Mouse (Mus musculus) midbrain, embryonic 16.5 days (tissue): ENCODE measurements at regions not wholly inside any gene's neighbourhood (a gene's known extent, or its start where the extent isn't known, plus 50 kb on each side); places are given as distances from the start of the nearest gene placed in this dataset.

ENCODE experiments used
- ATAC-seq: fragments of 200-750 bp; cut with Nextera tagmentation; 2 replicates; pipeline ENCODE4 v1.8.0; 2017; ENCODE audit warnings: moderate TSS enrichment
- H3K27ac ChIP-seq: fragments of 300-500 bp; sonication (generic); 2 replicates; pipeline ENCODE4 v1.5.1; 2014; ENCODE audit warnings: mild to moderate bottlenecking, low read length, mixed read lengths
- H3K27me3 ChIP-seq: fragments of 300-500 bp; sonication (generic); 2 replicates; pipeline ENCODE4 v1.6.1; 2014; ENCODE audit warnings: low read depth, low read length, mixed read lengths; ENCODE audit not compliant: control insufficient read depth, insufficient read depth
- H3K36me3 ChIP-seq: fragments of 300-500 bp; sonication (generic); 2 replicates; pipeline ENCODE4 v1.6.1; 2014; ENCODE audit warnings: mild to moderate bottlenecking, low read length, moderate library complexity, mixed read lengths; ENCODE audit not compliant: control insufficient read depth, insufficient read depth
- H3K4me1 ChIP-seq: fragments of 300-500 bp; sonication (generic); 2 replicates; pipeline ENCODE4 v1.6.1; 2014; ENCODE audit warnings: mild to moderate bottlenecking, low read length, mixed read lengths; ENCODE audit not compliant: control insufficient read depth, insufficient read depth
- H3K4me2 ChIP-seq: fragments of 300-500 bp; sonication (generic); 2 replicates; pipeline ENCODE4 v1.6.1; 2014; ENCODE audit warnings: mild to moderate bottlenecking, low read length, mixed read lengths
- H3K4me3 ChIP-seq: fragments of 300-500 bp; sonication (generic); 2 replicates; pipeline ENCODE4 v1.5.1; 2014; ENCODE audit warnings: low read depth, mild to moderate bottlenecking, low read length, moderate library complexity, mixed read lengths
- H3K9ac ChIP-seq: fragments of 300-500 bp; sonication (generic); 2 replicates; pipeline ENCODE4 v1.6.1; 2014; ENCODE audit warnings: low read depth, low read length, mixed read lengths
- H3K9me3 ChIP-seq: fragments of 300-500 bp; sonication (generic); replicated peaks from 2 replicates; pipeline ENCODE4 v1.6.1; 2014; ENCODE audit warnings: mild to moderate bottlenecking, low read length, mixed read lengths; ENCODE audit not compliant: control insufficient read depth, poor library complexity, severe bottlenecking
- WGBS: fragments of 180-500 bp; shearing (Covaris S2); extraction: QIAGEN DNeasy Blood & Tissue Kit; methylation state at CpG from one replicate; pipeline ENCODE4 v1.1.7; 2014; 5-methylcytosine and 5-hydroxymethylcytosine counted together

DNA sequence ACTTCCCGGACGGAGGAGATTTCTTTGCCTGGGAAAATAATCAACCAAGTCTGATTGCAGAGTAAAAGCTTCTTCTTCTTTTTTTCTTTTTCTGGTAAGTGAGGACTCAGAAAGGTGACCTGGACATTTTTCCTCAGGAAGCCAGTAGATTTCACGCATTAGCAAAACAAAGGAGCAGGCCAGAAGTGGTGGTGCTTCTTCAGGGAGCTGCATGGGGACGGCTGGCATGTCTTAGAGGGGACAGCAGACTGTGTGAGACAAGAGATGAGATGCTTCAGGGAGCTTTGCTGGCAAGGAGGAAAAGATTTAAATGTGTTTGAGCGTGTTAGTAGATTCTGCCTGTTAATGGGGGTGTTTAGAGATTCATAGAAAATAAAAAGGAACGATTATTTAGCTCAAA is 77.4 kb downstream of the Egln3 start:
- Histone ChIP-seq H3K9me3 (no peaks in the 10 kb centered on the region), H3K4me2 (peak overlapping the region; percentile 5; the same call in 1 of the 2 replicates), H3K9ac (no peak overlapping the region), H3K4me1 (peaks cover 5% of the 10 kb centered on the region), H3K36me3 (no peaks in the 10 kb centered on the region), H3K27me3 (no peaks in the 10 kb centered on the region), H3K27ac (no peak overlapping the region), H3K4me3 (no peak overlapping the region)
- WGBS = 44% methylated on average over 6 of the region's 6 CpGs
- ATAC-seq = no peak
